Mouse (Mus musculus): Measurements from ENCODE around the gene 6030452D12Rik.

GRCm38 (mm10) chr8:106526725-106527124 is 26.4 kb downstream of the 6030452D12Rik start:
- no peak for TF ChIP-seq POLR2A (IDR thresholded peaks at IDR 0.05; ENCODE audit: extremely low read depth, insufficient read depth, low read length)
- TF ChIP-seq CTCF (IDR thresholded peaks at IDR 0.05; ENCODE audit: extremely low read depth, insufficient read depth, low read length) = no peak
